Mouse (Mus musculus): ENCODE data around the gene Rbm14. TPM values are rescaled to one million over a fixed set of nuclear protein-coding genes. Genes with fewer than 3 reads are reported as not detected.

Gene Rbm14
- polyA plus RNA-seq, 1 experiment from 2014 or later = 92.9 TPM

- no peak overlapping the region for H3K27ac ChIP-seq (ENCODE audit: low read depth, low read length)
- no peaks in the 10 kb centered on the region for H3K36me3 ChIP-seq (ENCODE audit: control insufficient read depth, insufficient read depth, low read length)
- no peaks in the 10 kb centered on the region for H3K9me3 ChIP-seq (ENCODE audit: control insufficient read depth, low read length)
- H3K4me3 ChIP-seq (ENCODE audit: low read depth, low read length) = no peak overlapping the region
- no peak overlapping the region for H3K9ac ChIP-seq (ENCODE audit: low read depth, low read length)
- WGBS = 80% methylated on average over 2 of the region's 2 CpGs
- no peak overlapping the region for H3K4me2 ChIP-seq (replicated peaks; ENCODE audit: low read depth, low read length)
- H3K27me3 ChIP-seq (ENCODE audit: control insufficient read depth, insufficient read depth, low read length) = peaks cover 2% of the 10 kb centered on the region
- DNase-seq (ENCODE audit: low spot score) = no peak
- no peaks in the 10 kb centered on the region for H3K4me1 ChIP-seq (replicated peaks; ENCODE audit: control insufficient read depth, insufficient read depth, low read length)
- ATAC-seq (ENCODE audit: low FRiP score) = no peak
These were observed 34.4 kb upstream of the Rbm14 start for GRCm38 (mm10) chr19:4845846-4846245.

GRCm38 (mm10) chr19:4842611-4843010 is 31.2 kb upstream of the Rbm14 start:
- Histone ChIP-seq H3K9me3 (ENCODE audit: control insufficient read depth, low read length) (no peaks in the 10 kb centered on the region), H3K4me2 (replicated peaks; ENCODE audit: low read depth, low read length) (no peak overlapping the region), H3K27me3 (ENCODE audit: control insufficient read depth, insufficient read depth, low read length) (peaks cover 14% of the 10 kb centered on the region), H3K4me1 (replicated peaks; ENCODE audit: control insufficient read depth, insufficient read depth, low read length) (peaks cover 11% of the 10 kb centered on the region), H3K36me3 (ENCODE audit: control insufficient read depth, insufficient read depth, low read length) (no peaks in the 10 kb centered on the region), H3K4me3 (ENCODE audit: low read depth, low read length) (no peak overlapping the region), H3K27ac (ENCODE audit: low read depth, low read length) (no peak overlapping the region), H3K9ac (ENCODE audit: low read depth, low read length) (no peak overlapping the region)
- WGBS = 68% methylated on average over 2 of the region's 2 CpGs
- DNase-seq (ENCODE audit: low spot score) (no peak), ATAC-seq (ENCODE audit: low FRiP score) (no peak)

GRCm38 (mm10) chr19:4840848-4841247 is 29.4 kb upstream of the Rbm14 start:
- Histone ChIP-seq H3K4me3 (ENCODE audit: low read depth, low read length) (no peak overlapping the region), H3K4me1 (replicated peaks; ENCODE audit: control insufficient read depth, insufficient read depth, low read length) (peaks cover 11% of the 10 kb centered on the region), H3K27me3 (ENCODE audit: control insufficient read depth, insufficient read depth, low read length) (peaks cover 14% of the 10 kb centered on the region), H3K9me3 (ENCODE audit: control insufficient read depth, low read length) (no peaks in the 10 kb centered on the region), H3K9ac (ENCODE audit: low read depth, low read length) (no peak overlapping the region), H3K27ac (ENCODE audit: low read depth, low read length) (no peak overlapping the region), H3K36me3 (ENCODE audit: control insufficient read depth, insufficient read depth, low read length) (no peaks in the 10 kb centered on the region), H3K4me2 (replicated peaks; ENCODE audit: low read depth, low read length) (no peak overlapping the region)
- ATAC-seq (ENCODE audit: low FRiP score) (no peak), DNase-seq (ENCODE audit: low spot score) (no peak)
- 86% methylated on average over 9 of the region's 9 CpGs for WGBS

- peak within 1 kb of the TSS; percentile 70 for H3K9ac ChIP-seq (ENCODE audit: low read depth, low read length)
- peak within 1 kb of the TSS; percentile 55 for H3K4me3 ChIP-seq (ENCODE audit: low read depth, low read length)
- peaks cover 14% of the 10 kb centered on the region for H3K27me3 ChIP-seq (ENCODE audit: control insufficient read depth, insufficient read depth, low read length)
- H3K9me3 ChIP-seq (ENCODE audit: control insufficient read depth, low read length) = no peaks in the 10 kb centered on the region
- WGBS = under 1% methylated on average over 25 of the region's 25 CpGs
- ATAC-seq (ENCODE audit: low FRiP score) = peak; percentile 98
- H3K27ac ChIP-seq (ENCODE audit: low read depth, low read length) = no peak within 1 kb of the TSS
- H3K4me2 ChIP-seq (replicated peaks; ENCODE audit: low read depth, low read length) = peak within 1 kb of the TSS; percentile 94
- DNase-seq (ENCODE audit: low spot score) = peak; percentile 96
- H3K4me1 ChIP-seq (replicated peaks; ENCODE audit: control insufficient read depth, insufficient read depth, low read length) = peaks cover 11% of the 10 kb centered on the region
- H3K36me3 ChIP-seq (ENCODE audit: control insufficient read depth, insufficient read depth, low read length) = no peaks in the 10 kb centered on the region
These were observed 27.7 kb upstream of the Rbm14 start, which contains the start of the genes Ccs and Ccdc87 for GRCm38 (mm10) chr19:4839149-4839548. Gene Ccs (minus strand): TSS chr19:4839332. Gene Ccdc87 (plus strand): TSS chr19:4839366.

- ATAC-seq (ENCODE audit: low FRiP score) (peak; percentile 56), DNase-seq (ENCODE audit: low spot score) (no peak)
- Histone ChIP-seq H3K4me1 (replicated peaks; ENCODE audit: control insufficient read depth, insufficient read depth, low read length) (peaks cover 11% of the 10 kb centered on the region), H3K4me2 (replicated peaks; ENCODE audit: low read depth, low read length) (peak overlapping the region; percentile 94), H3K27me3 (ENCODE audit: control insufficient read depth, insufficient read depth, low read length) (peaks cover 14% of the 10 kb centered on the region), H3K9ac (ENCODE audit: low read depth, low read length) (peak overlapping the region; percentile 70), H3K36me3 (ENCODE audit: control insufficient read depth, insufficient read depth, low read length) (no peaks in the 10 kb centered on the region), H3K4me3 (ENCODE audit: low read depth, low read length) (peak overlapping the region; percentile 55), H3K27ac (ENCODE audit: low read depth, low read length) (no peak overlapping the region), H3K9me3 (ENCODE audit: control insufficient read depth, low read length) (no peaks in the 10 kb centered on the region)
- 38% methylated on average over 10 of the region's 10 CpGs for WGBS
These were observed 27.2 kb upstream of the Rbm14 start for GRCm38 (mm10) chr19:4838526-4839140.

- WGBS = 90% methylated on average over 6 of the region's 6 CpGs
- no peak for ATAC-seq (ENCODE audit: low FRiP score)
These were observed 25.6 kb upstream of the Rbm14 start for GRCm38 (mm10) chr19:4837049-4837448.

GRCm38 (mm10) chr19:4836096-4836495 is 24.7 kb upstream of the Rbm14 start:
- no peak overlapping the region for H3K4me3 ChIP-seq (ENCODE audit: low read depth, low read length)
- H3K27me3 ChIP-seq (ENCODE audit: control insufficient read depth, insufficient read depth, low read length) = peaks cover 14% of the 10 kb centered on the region
- H3K4me2 ChIP-seq (replicated peaks; ENCODE audit: low read depth, low read length) = no peak overlapping the region
- no peaks in the 10 kb centered on the region for H3K9me3 ChIP-seq (ENCODE audit: control insufficient read depth, low read length)
- ATAC-seq (ENCODE audit: low FRiP score) (no peak), DNase-seq (ENCODE audit: low spot score) (no peak)
- H3K36me3 ChIP-seq (ENCODE audit: control insufficient read depth, insufficient read depth, low read length) = no peaks in the 10 kb centered on the region
- H3K9ac ChIP-seq (ENCODE audit: low read depth, low read length) = no peak overlapping the region
- peaks cover 11% of the 10 kb centered on the region for H3K4me1 ChIP-seq (replicated peaks; ENCODE audit: control insufficient read depth, insufficient read depth, low read length)
- WGBS = 81% methylated on average over 2 of the region's 2 CpGs
- H3K27ac ChIP-seq (ENCODE audit: low read depth, low read length) = no peak overlapping the region

More at GRCm38 (mm10) chr19:4837049-4837448, 25.6 kb upstream of the Rbm14 start:
- no peak for DNase-seq (ENCODE audit: low spot score)
- Histone ChIP-seq H3K27me3 (ENCODE audit: control insufficient read depth, insufficient read depth, low read length) (peaks cover 14% of the 10 kb centered on the region), H3K36me3 (ENCODE audit: control insufficient read depth, insufficient read depth, low read length) (no peaks in the 10 kb centered on the region), H3K9ac (ENCODE audit: low read depth, low read length) (no peak overlapping the region), H3K27ac (ENCODE audit: low read depth, low read length) (no peak overlapping the region), H3K4me2 (replicated peaks; ENCODE audit: low read depth, low read length) (no peak overlapping the region), H3K4me3 (ENCODE audit: low read depth, low read length) (no peak overlapping the region), H3K4me1 (replicated peaks; ENCODE audit: control insufficient read depth, insufficient read depth, low read length) (peaks cover 11% of the 10 kb centered on the region), H3K9me3 (ENCODE audit: control insufficient read depth, low read length) (no peaks in the 10 kb centered on the region)

GRCm38 (mm10) chr19:4833977-4834376 is 22.5 kb upstream of the Rbm14 start:
- Histone ChIP-seq H3K27me3 (ENCODE audit: control insufficient read depth, insufficient read depth, low read length) (no peaks in the 10 kb centered on the region), H3K9ac (ENCODE audit: low read depth, low read length) (no peak overlapping the region), H3K4me3 (ENCODE audit: low read depth, low read length) (no peak overlapping the region), H3K9me3 (ENCODE audit: control insufficient read depth, low read length) (no peaks in the 10 kb centered on the region), H3K4me2 (replicated peaks; ENCODE audit: low read depth, low read length) (no peak overlapping the region), H3K36me3 (ENCODE audit: control insufficient read depth, insufficient read depth, low read length) (no peaks in the 10 kb centered on the region), H3K27ac (ENCODE audit: low read depth, low read length) (no peak overlapping the region), H3K4me1 (replicated peaks; ENCODE audit: control insufficient read depth, insufficient read depth, low read length) (peaks cover 5% of the 10 kb centered on the region; the same call in 1 of the 2 replicates)
- ATAC-seq (ENCODE audit: low FRiP score) (no peak), DNase-seq (ENCODE audit: low spot score) (no peak)
- WGBS = 89% methylated on average over 8 of the region's 8 CpGs

GRCm38 (mm10) chr19:4829156-4829555 is 17.7 kb upstream of the Rbm14 start:
- ATAC-seq (ENCODE audit: low FRiP score) (no peak), DNase-seq (ENCODE audit: low spot score) (no peak)
- Histone ChIP-seq H3K27me3 (ENCODE audit: control insufficient read depth, insufficient read depth, low read length) (no peaks in the 10 kb centered on the region), H3K4me1 (replicated peaks; ENCODE audit: control insufficient read depth, insufficient read depth, low read length) (no peaks in the 10 kb centered on the region), H3K9me3 (ENCODE audit: control insufficient read depth, low read length) (no peaks in the 10 kb centered on the region), H3K27ac (ENCODE audit: low read depth, low read length) (no peak overlapping the region), H3K9ac (ENCODE audit: low read depth, low read length) (no peak overlapping the region), H3K36me3 (ENCODE audit: control insufficient read depth, insufficient read depth, low read length) (no peaks in the 10 kb centered on the region), H3K4me2 (replicated peaks; ENCODE audit: low read depth, low read length) (no peak overlapping the region), H3K4me3 (ENCODE audit: low read depth, low read length) (no peak overlapping the region)
- 63% methylated on average over 7 of the region's 7 CpGs for WGBS
